Mouse (Mus musculus) stomach, embryonic 15.5 days (tissue): Measurements from ENCODE around the gene Kmt2b. TPM values are rescaled to one million over a fixed set of nuclear protein-coding genes. Genes with fewer than 3 reads are reported as not detected.
A peak's percentile ranks its signal among the peaks of the same experiment; 100 is the strongest.

Experiments used
- ATAC-seq: fragments of 200-750 bp; cut with Nextera tagmentation; 2 replicates; pipeline ENCODE4 v1.8.0; 2017; ENCODE audit warnings: low read depth, moderate number of reproducible peaks, moderate TSS enrichment; ENCODE audit not compliant: insufficient read depth, low FRiP score
- H3K27ac ChIP-seq: fragments of 300-500 bp; sonication (generic); 2 replicates; pipeline ENCODE4 v1.5.1; 2015; ENCODE audit warnings: mild to moderate bottlenecking, inconsistent platforms
- H3K27me3 ChIP-seq: fragments of 300-500 bp; sonication (generic); replicated peaks from 2 replicates; pipeline ENCODE4 v1.6.1; 2015; ENCODE audit warnings: inconsistent platforms
- H3K36me3 ChIP-seq: fragments of 300-500 bp; sonication (generic); 2 replicates; pipeline ENCODE4 v1.6.1; 2015; ENCODE audit warnings: inconsistent platforms
- H3K4me1 ChIP-seq: fragments of 300-500 bp; sonication (generic); 2 replicates; pipeline ENCODE4 v1.6.1; 2015; ENCODE audit warnings: inconsistent platforms
- H3K4me2 ChIP-seq: fragments of 300-500 bp; sonication (generic); 2 replicates; pipeline ENCODE4 v1.6.1; 2015; ENCODE audit warnings: mild to moderate bottlenecking, inconsistent platforms
- H3K4me3 ChIP-seq: fragments of 300-500 bp; sonication (generic); replicated peaks from 2 replicates; pipeline ENCODE4 v1.5.1; 2015; ENCODE audit warnings: inconsistent platforms
- H3K9ac ChIP-seq: fragments of 300-500 bp; sonication (generic); 2 replicates; pipeline ENCODE4 v1.6.1; 2015; ENCODE audit warnings: inconsistent platforms
- H3K9me3 ChIP-seq: fragments of 300-500 bp; sonication (generic); 2 replicates; pipeline ENCODE4 v1.6.1; 2016; ENCODE audit warnings: inconsistent platforms
- WGBS: fragments of 180-500 bp; shearing (Covaris S2); methylation state at CpG from one replicate; pipeline ENCODE4 v1.1.7; 2015; 5-methylcytosine and 5-hydroxymethylcytosine counted together
- polyA plus RNA-seq: library from polyadenylated mRNA; unstranded; fragments of >200 nt; fragmentation: Nextera tagmentation; extraction: Ambion mirVana; gene quantifications from 2 replicates; pipeline ENCODE4 v1.2.1, GENCODE M21; 2015

Gene Kmt2b
- polyA plus RNA-seq: 7.6 and 8.4 TPM in 2 replicates

DNA sequence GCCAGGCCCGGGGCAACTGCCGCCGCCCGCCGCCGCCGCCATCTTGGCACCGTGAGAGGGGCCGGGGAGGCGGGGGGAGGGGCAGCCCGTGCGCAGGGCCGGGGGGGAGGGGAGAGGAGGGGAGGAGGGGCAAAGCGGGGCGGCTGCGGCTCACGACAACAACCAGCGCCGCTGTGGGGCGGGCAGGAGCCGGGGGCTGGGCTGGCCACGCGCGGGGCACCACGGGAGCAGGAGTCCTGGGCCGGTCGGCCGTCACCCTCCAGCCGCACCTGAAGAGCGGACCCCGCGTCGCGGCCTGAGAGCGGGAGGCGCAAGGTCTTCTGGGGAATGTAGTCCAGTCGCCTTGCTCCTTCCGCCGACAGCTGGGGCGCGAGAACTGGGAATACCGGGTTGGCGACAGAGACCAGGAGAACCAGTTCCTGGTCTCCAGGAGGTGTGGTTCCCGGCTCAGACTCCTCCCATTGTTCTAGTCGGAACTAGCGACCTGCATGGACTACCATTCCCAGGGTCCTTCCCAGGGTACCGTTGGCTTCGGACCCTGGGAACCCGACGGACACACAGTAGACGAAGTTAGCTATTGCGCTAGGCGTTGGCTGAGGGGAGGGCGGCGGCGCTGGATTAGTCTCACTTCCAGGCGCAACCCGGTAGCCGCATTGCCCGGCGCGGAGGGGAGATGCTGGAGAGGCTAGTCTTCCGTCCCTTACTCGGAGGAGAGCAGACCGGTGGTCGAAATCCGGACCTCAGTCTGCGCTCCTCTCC, at the start of gene Kmt2b:
Gene Kmt2b (minus strand): TSS at position 51 of the 759 bp plus-strand sequence.
- WGBS: under 1% methylated on average over 63 of the region's 68 CpGs

GRCm38 (mm10) chr7:30636395-30636794, 47.9 kb upstream of the Kmt2b start:
- Histone ChIP-seq H3K4me3 (no peak overlapping the region), H3K27ac (no peak overlapping the region), H3K4me2 (no peak overlapping the region), H3K36me3 (peaks cover 10% of the 10 kb centered on the region), H3K9me3 (no peaks in the 10 kb centered on the region), H3K9ac (no peak overlapping the region), H3K27me3 (peaks cover 45% of the 10 kb centered on the region), H3K4me1 (peaks cover 15% of the 10 kb centered on the region; the same call in 1 of the 2 replicates)
- WGBS: 21% methylated on average over 11 of the region's 11 CpGs
- no peak for ATAC-seq

More for the DNA sequence above, at the start of gene Kmt2b:
- peaks cover 31% of the 10 kb centered on the region for H3K36me3 ChIP-seq
- no peaks in the 10 kb centered on the region for H3K27me3 ChIP-seq
- peak within 1 kb of the TSS; percentile 77 for H3K4me2 ChIP-seq
- H3K9me3 ChIP-seq: no peaks in the 10 kb centered on the region
- peak within 1 kb of the TSS; percentile 98 for H3K4me3 ChIP-seq
- peak within 1 kb of the TSS; percentile 98 for H3K9ac ChIP-seq
- peak within 1 kb of the TSS; percentile 95 for H3K27ac ChIP-seq
- ATAC-seq: peak; percentile 96
- peaks cover 18% of the 10 kb centered on the region for H3K4me1 ChIP-seq

- no peak within 1 kb of the TSS for H3K9ac ChIP-seq
- peaks cover 15% of the 10 kb centered on the region; the same call in 1 of the 2 replicates for H3K4me1 ChIP-seq
- peak within 1 kb of the TSS; percentile 22; the same call in 1 of the 2 replicates for H3K4me3 ChIP-seq
- 0 out of 2 replicates have a peak, but pooled peaks cover 4% of the 10 kb centered on the region for H3K36me3 ChIP-seq
- H3K9me3 ChIP-seq: no peaks in the 10 kb centered on the region
- H3K4me2 ChIP-seq: peak within 1 kb of the TSS; percentile 46
- no peak for ATAC-seq
- no peak within 1 kb of the TSS for H3K27ac ChIP-seq
- peaks cover 45% of the 10 kb centered on the region for H3K27me3 ChIP-seq
- WGBS: 4% methylated on average over 5 of the region's 5 CpGs
Measured at GRCm38 (mm10) chr7:30635752-30636151, 47.2 kb upstream of the Kmt2b start, which contains the start of gene Etv2. TSS of gene Etv2 (minus strand) at chr7:30635852.

- WGBS: under 1% methylated on average over 20 of the region's 20 CpGs
- H3K27ac ChIP-seq: no peak overlapping the region
Measured at GRCm38 (mm10) chr7:30634621-30635020, 46.1 kb upstream of the Kmt2b start.

DNA sequence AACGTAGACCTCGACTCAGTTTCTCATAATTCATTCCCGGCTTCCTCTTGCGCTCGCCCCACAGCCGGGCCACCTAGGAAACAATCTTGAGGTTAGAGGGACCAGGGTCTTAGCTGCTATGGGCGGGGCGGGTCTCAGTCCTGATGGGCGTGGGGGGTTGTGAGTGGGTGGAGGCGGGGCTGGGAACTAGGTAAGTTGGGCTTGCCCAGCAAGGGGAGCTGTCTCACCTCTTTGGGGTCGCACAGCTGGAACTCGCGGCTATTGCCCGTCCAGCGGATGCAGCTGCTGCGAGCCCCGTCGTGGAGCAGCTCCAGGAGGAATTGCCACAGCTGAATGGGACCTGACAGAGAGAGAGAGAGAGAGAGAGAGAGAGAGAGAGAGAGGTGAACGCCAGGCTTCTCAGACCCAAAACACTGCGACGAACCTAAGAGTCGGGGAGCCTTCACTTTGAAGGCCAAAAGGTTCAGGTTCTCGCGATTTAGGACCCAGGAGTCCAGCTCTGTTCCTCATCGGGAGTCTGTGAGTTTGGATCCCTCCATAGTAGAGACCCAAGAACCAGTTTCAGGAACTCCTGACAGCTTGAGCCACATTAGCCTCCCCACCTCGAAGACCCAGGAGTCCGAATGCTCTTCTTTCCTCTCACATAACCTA, 45.4 kb upstream of the Kmt2b start:
- Histone ChIP-seq H3K4me1 (peaks cover 15% of the 10 kb centered on the region; the same call in 1 of the 2 replicates), H3K9ac (no peak overlapping the region), H3K27ac (no peak overlapping the region), H3K27me3 (peaks cover 45% of the 10 kb centered on the region), H3K9me3 (no peaks in the 10 kb centered on the region), H3K36me3 (no peaks in the 10 kb centered on the region), H3K4me2 (peak overlapping the region; percentile 11; the same call in 1 of the 2 replicates), H3K4me3 (no peak overlapping the region)
- no peak for ATAC-seq
- 5% methylated on average over 26 of the region's 27 CpGs for WGBS

More at GRCm38 (mm10) chr7:30634621-30635020, 46.1 kb upstream of the Kmt2b start:
- no peak overlapping the region for H3K9ac ChIP-seq
- H3K9me3 ChIP-seq: no peaks in the 10 kb centered on the region
- peak overlapping the region; percentile 46 for H3K4me2 ChIP-seq
- H3K4me3 ChIP-seq: peak overlapping the region; percentile 22; the same call in 1 of the 2 replicates
- H3K36me3 ChIP-seq: no peaks in the 10 kb centered on the region
- ATAC-seq: peak; percentile 70
- H3K4me1 ChIP-seq: peaks cover 15% of the 10 kb centered on the region; the same call in 1 of the 2 replicates
- peaks cover 45% of the 10 kb centered on the region for H3K27me3 ChIP-seq

GRCm38 (mm10) chr7:30629013-30629412, 40.5 kb upstream of the Kmt2b start:
- H3K4me1 ChIP-seq: peaks cover 12% of the 10 kb centered on the region
- H3K27me3 ChIP-seq: peaks cover 21% of the 10 kb centered on the region
- peaks cover 4% of the 10 kb centered on the region; the same call in 1 of the 2 replicates for H3K36me3 ChIP-seq
- H3K4me3 ChIP-seq: no peak overlapping the region
- no peak overlapping the region for H3K27ac ChIP-seq
- no peak overlapping the region for H3K4me2 ChIP-seq
- no peak overlapping the region for H3K9ac ChIP-seq
- no peak for ATAC-seq
- no peaks in the 10 kb centered on the region for H3K9me3 ChIP-seq

GRCm38 (mm10) chr7:30626647-30627046, 38.1 kb upstream of the Kmt2b start:
- H3K4me1 ChIP-seq: peaks cover 8% of the 10 kb centered on the region
- H3K4me3 ChIP-seq: no peak overlapping the region
- ATAC-seq: no peak
- 83% methylated on average over 5 of the region's 5 CpGs for WGBS
- H3K9ac ChIP-seq: no peak overlapping the region
- H3K27me3 ChIP-seq: no peaks in the 10 kb centered on the region
- H3K4me2 ChIP-seq: no peak overlapping the region; the same call in 1 of the 2 replicates
- H3K9me3 ChIP-seq: no peaks in the 10 kb centered on the region
- H3K27ac ChIP-seq: no peak overlapping the region
- peaks cover 17% of the 10 kb centered on the region for H3K36me3 ChIP-seq

DNA sequence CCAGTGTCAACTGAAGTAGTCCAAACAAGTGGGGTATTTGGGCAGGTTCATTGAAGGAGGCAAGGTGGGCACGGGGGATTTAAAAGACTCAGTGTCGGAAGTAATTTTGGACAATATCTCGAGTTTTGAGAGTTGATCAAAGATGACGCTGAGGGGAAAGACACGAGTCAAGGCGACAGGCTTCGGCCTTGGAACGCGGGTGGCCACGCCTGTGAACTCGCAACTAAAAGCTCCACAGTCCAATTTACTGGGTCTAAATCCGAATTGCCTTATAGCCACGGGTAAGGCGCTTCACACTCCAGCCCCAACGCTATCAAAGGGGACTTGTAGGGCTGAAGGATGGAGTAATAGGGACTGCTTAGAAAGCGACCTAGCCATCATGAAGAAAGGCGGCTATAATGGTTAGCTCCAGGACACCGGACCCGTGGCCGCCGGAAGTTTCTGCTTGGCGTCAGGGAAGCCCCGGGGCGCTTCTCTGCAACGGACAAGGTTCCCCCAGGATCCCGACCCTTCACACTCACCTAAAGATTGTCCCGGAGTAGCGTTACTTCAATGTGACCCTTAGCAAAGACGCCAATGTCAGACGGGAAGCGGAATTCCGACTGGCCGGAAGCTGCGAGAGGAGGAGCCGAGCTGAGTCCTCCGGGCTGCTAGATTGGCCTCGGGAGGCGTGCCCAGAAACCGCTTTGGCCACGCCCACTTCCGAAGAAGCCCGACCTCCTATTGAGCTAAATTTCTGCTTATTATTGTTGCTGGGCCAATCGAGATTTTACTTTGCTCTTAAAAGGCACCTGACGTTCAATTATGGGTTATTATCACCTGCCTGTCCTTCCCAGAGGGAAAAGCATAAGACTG, 37.2 kb upstream of the Kmt2b start, which contains the start of gene Cox6b1:
Gene Cox6b1 (minus strand): TSS at position 622 of the 855 bp plus-strand sequence.
- peak within 1 kb of the TSS; percentile 66 for H3K4me2 ChIP-seq

DNA sequence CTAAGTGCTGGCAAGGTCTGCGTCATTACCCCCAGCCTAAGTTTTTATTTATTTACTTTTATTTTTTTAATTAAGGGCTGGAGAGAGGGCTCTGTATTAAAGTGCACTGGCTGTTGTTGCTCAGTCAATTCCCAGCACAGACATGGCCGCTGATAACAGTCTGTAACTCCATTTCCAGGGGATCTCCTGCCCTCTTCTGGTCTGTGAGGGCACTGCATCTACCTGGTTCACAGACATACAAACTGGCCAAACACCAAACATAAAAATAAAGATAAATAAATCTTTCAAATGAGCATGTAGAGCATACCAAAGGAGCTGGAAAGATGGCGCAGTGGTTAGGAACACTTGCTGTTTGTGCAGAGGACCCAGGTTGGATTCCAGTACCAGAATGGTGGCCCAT, 30.7 kb upstream of the Kmt2b start:
- H3K27me3 ChIP-seq: no peaks in the 10 kb centered on the region
- no peak overlapping the region for H3K4me3 ChIP-seq
- H3K36me3 ChIP-seq: peaks cover 45% of the 10 kb centered on the region
- no peak overlapping the region for H3K9ac ChIP-seq
- no peak overlapping the region for H3K27ac ChIP-seq
- ATAC-seq: no peak
- WGBS: 91% methylated on average over 3 of the region's 3 CpGs
- H3K4me1 ChIP-seq: no peaks in the 10 kb centered on the region
- no peaks in the 10 kb centered on the region for H3K9me3 ChIP-seq
- H3K4me2 ChIP-seq: no peak overlapping the region

More for the DNA sequence above, 37.2 kb upstream of the Kmt2b start, which contains the start of gene Cox6b1:
- Histone ChIP-seq H3K27me3 (no peaks in the 10 kb centered on the region), H3K9ac (peak within 1 kb of the TSS; percentile 72), H3K4me3 (peak within 1 kb of the TSS; percentile 72), H3K4me1 (peaks cover 8% of the 10 kb centered on the region), H3K36me3 (peaks cover 17% of the 10 kb centered on the region), H3K27ac (peak within 1 kb of the TSS; percentile 46; the same call in 1 of the 2 replicates), H3K9me3 (no peaks in the 10 kb centered on the region)
- WGBS: under 1% methylated on average over 44 of the region's 44 CpGs
- peak; percentile 89 for ATAC-seq

DNA sequence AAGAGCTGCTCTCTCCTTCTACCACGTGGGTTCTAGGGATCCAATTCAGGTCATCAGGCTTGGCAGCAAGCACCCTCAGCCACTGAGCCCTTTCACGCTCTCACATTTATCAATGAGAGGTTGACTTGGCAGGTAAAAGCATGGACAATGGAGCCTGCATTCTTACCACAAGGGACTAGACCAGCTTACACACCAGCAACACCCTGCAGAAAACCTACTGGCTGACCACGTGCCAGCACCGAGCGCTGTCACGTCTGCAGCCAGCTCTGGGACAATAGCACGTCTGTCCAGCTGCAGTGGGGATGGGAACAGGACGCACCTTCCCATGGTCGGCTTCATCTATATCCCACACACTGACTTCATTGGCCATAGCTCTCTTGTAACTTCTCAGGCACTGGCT, 30.1 kb upstream of the Kmt2b start:
- Histone ChIP-seq H3K27me3 (no peaks in the 10 kb centered on the region), H3K36me3 (peaks cover 44% of the 10 kb centered on the region)

DNA sequence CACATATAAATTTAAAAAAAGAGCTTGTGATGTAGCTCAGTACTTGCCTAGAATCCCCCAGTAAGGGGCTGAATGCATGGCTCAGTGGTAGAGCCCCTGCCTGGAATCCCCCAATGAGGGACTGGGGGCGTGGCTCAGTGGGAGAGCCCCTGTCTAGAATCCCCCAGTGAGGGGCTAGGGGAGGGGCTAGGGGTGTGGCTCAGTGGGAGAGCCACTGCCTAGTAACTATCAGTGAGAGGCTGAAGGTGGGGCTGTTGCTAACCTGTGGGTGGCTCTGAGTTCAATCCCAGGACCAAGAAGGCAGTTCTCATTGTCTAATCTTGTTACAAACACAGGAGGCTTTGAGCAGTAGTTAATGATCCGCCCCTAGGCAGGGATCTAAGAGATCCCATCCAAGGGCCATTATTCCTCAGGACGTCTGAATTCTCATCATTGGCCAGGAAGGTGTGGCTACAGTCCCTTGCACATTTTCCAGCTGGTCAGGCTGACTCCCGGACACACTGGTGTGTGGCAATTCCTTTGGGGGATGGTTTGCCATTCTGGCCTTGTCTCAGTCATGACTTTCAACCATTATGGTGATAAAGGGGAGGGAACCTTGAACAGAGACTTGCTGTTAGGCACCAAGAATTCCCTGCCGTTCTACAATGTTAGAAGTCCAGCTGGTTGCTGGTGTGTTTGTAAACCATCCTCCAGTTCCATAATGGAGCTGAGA, 26.7 kb upstream of the Kmt2b start:
- Histone ChIP-seq H3K4me3 (no peak overlapping the region), H3K4me1 (no peaks in the 10 kb centered on the region), H3K9ac (no peak overlapping the region), H3K27ac (no peak overlapping the region), H3K9me3 (no peaks in the 10 kb centered on the region), H3K27me3 (no peaks in the 10 kb centered on the region), H3K4me2 (no peak overlapping the region), H3K36me3 (peaks cover 32% of the 10 kb centered on the region)
- WGBS: 53% methylated on average over 5 of the region's 5 CpGs
- ATAC-seq: no peak

More for the DNA sequence above, 30.1 kb upstream of the Kmt2b start:
- no peak overlapping the region for H3K4me3 ChIP-seq
- H3K4me1 ChIP-seq: no peaks in the 10 kb centered on the region
- no peak overlapping the region for H3K9ac ChIP-seq
- H3K27ac ChIP-seq: no peak overlapping the region
- no peaks in the 10 kb centered on the region for H3K9me3 ChIP-seq
- no peak overlapping the region for H3K4me2 ChIP-seq
- ATAC-seq: no peak
- WGBS: 93% methylated on average over 9 of the region's 9 CpGs
